Mouse (Mus musculus): Measurements from ENCODE around the gene Gabrb3.

GRCm38 (mm10) chr7:57419392-57419791 is at the start of gene Gabrb3:
- no peak for TF ChIP-seq TAL1 (IDR thresholded peaks at IDR 0.05; ENCODE audit: low read length)
- TF ChIP-seq GATA1 (IDR thresholded peaks at IDR 0.05; ENCODE audit: low read length), result no peak
